Mouse (Mus musculus): ENCODE measurements around the gene Olfr1512. TPM values are rescaled to one million over a fixed set of nuclear protein-coding genes. Genes with fewer than 3 reads are reported as not detected.

Gene Olfr1512
- polyA plus RNA-seq (2015; fragmentation: Nextera tagmentation; extraction: Ambion mirVana): not detected in 2 replicates

GRCm38 (mm10) chr14:52379068-52379467, at the start of gene Olfr1512:
Gene Olfr1512, minus strand, starts transcription at chr14:52379168.

GRCm38 (mm10) chr14:52414273-52414672, 35.3 kb upstream of the Olfr1512 start, which contains the start of gene Olfr1510:
Gene Olfr1510, minus strand, starts transcription at chr14:52414373.

GRCm38 (mm10) chr14:52397279-52397678, 18.3 kb upstream of the Olfr1512 start, which contains the start of gene Olfr1511:
Gene Olfr1511, minus strand, starts transcription at chr14:52397379.

GRCm38 (mm10) chr14:52356308-52356707, 22.7 kb downstream of the Olfr1512 start, which contains the start of gene Olfr1513:
Gene Olfr1513, minus strand, starts transcription at chr14:52356408.

GRCm38 (mm10) chr14:52327910-52328812, 50.8 kb downstream of the Olfr1512 start, which contains the start of gene Sall2:
Gene Sall2, minus strand, starts transcription at chr14:52328762.

Other genes starting within 250 kb of the Olfr1512 start
- 17.0 and 23.9 TPM in 2 replicates for gene Supt16, start 181.8 kb downstream of the Olfr1512 start, polyA plus RNA-seq (2015; fragmentation: Nextera tagmentation; extraction: Ambion mirVana)
- 20.6 and 25.1 TPM in 2 replicates for gene Chd8, start 121.4 kb downstream of the Olfr1512 start, polyA plus RNA-seq (2015; fragmentation: Nextera tagmentation; extraction: Ambion mirVana)
- 24.0 and 36.6 TPM in 2 replicates for gene Tox4, start 100.0 kb downstream of the Olfr1512 start, polyA plus RNA-seq (2015; fragmentation: Nextera tagmentation; extraction: Ambion mirVana)
- gene Rab2b, start 99.6 kb downstream of the Olfr1512 start, polyA plus RNA-seq (2015; fragmentation: Nextera tagmentation; extraction: Ambion mirVana): 25.4 and 31.6 TPM in 2 replicates
- gene Mettl3, start 74.0 kb downstream of the Olfr1512 start, polyA plus RNA-seq (2015; fragmentation: Nextera tagmentation; extraction: Ambion mirVana): 18.7 and 20.8 TPM in 2 replicates
- 5.8 TPM in 2 replicates for gene Sall2, start 50.4 kb downstream of the Olfr1512 start, polyA plus RNA-seq (2015; fragmentation: Nextera tagmentation; extraction: Ambion mirVana)
- gene Olfr1513, start 22.8 kb downstream of the Olfr1512 start, polyA plus RNA-seq (2015; fragmentation: Nextera tagmentation; extraction: Ambion mirVana): not detected in 2 replicates
- gene Olfr1511, start 18.2 kb upstream of the Olfr1512 start, polyA plus RNA-seq (2015; fragmentation: Nextera tagmentation; extraction: Ambion mirVana): not detected in 2 replicates
- not detected in 2 replicates for gene Olfr1510, start 35.2 kb upstream of the Olfr1512 start, polyA plus RNA-seq (2015; fragmentation: Nextera tagmentation; extraction: Ambion mirVana)
- not detected in 2 replicates for gene Olfr1509, start 63.8 kb upstream of the Olfr1512 start, polyA plus RNA-seq (2015; fragmentation: Nextera tagmentation; extraction: Ambion mirVana)
- gene Olfr1508, start 88.3 kb upstream of the Olfr1512 start, polyA plus RNA-seq (2015; fragmentation: Nextera tagmentation; extraction: Ambion mirVana): not detected in 2 replicates
- gene Olfr1507, start 116.6 kb upstream of the Olfr1512 start, polyA plus RNA-seq (2015; fragmentation: Nextera tagmentation; extraction: Ambion mirVana): not detected in 2 replicates